Mouse (Mus musculus) embryo, embryonic 10 days (tissue): ENCODE results near the gene Cbx8.

ENCODE experiments used
- DNase-seq: peaks from one replicate; pipeline ENCODE4 v3.0.0-alpha.2; 2015; ENCODE audit warnings: low spot score

Gene Cbx8

DNA sequence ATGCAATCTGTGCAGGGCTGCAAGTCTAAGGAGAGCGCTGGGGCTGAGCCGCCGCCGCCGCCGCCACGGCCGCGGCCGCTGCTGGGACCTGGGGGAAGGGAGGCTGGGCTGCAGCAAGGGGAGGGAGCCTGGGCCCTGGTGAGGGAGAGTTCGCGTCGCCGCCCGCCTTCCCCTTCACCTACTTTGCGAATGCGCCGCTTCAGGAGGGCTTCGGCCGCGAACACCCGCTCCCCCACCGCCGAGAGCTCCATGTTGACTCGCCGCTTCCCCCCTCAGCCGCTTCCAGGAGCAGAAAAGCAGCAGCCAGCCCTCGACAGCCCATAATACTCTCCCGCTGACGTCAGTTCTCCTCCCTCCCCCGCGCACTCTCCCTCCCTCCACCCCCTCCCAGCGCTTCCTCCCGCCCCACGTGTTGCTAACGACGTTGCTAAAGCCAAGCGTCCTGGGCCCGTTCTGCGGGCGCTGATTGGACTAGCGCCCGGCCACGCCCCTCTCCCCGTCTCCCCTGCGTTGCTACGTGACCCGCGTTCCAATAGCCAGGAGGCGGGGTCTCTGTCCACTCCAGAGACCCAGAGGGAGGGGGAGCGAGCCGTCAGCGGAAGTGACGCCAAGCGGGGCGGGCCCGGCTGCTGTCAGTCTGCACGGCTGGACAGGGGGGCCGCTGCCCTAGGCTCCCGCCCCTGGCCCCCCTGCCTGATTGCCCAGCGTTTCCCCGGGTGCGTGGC lies at the start of gene Cbx8:
TSS of gene Cbx8 (minus strand) at position 370 of the 725 bp plus-strand sequence.
- DNase-seq = peak; percentile 100

DNA sequence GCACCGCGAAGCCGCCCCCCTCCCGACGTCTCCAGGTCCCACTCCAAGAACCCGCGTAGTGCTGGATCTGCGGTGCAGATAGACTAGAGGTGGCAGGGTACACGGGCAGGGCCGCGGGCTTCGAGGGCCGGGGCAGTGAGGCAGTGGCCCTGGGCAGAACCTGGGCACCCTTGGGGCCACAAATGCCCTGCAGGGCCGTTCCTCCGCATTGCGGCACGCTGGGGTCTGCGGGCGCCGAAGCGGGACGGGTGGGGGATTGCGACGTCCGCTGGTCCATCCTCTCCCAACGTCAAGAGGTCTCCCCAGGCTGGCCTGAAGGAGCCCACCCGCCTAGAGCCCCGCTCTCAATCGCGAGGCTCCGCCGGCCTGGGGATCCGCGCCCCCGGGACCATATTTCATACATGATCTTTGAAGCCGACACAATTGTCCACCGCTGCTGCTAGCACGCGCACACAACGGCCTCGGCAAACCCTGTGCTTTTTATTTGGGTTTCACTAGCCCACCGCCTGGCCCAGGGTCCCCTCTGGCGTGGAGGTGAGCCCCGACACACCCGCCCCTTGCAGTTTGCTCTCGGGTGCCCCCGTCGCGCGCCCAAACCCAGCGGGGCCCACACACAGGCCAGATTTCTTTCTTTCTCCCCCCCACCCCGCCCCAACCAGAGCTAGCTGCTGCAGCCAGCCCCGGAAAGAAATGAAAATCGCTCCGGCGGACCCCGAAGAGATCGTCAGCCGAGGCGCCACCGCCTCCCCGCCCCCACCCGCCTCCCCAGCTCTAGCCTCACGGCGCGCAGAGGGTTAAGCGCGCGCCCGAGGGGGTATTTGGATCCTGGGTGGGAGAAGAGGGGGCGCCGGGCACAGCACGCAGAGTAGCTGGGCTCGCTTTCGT lies 49.5 kb upstream of the Cbx8 start:
- DNase-seq = peak; percentile 28

GRCm38 (mm10) chr11:119089235-119090075 lies 48.7 kb upstream of the Cbx8 start:
- no peak for DNase-seq

GRCm38 (mm10) chr11:119088391-119089234 lies 47.8 kb upstream of the Cbx8 start:
- peak; percentile 60 for DNase-seq

- DNase-seq = peak; percentile 32
Measured at GRCm38 (mm10) chr11:119087301-119088082, 46.7 kb upstream of the Cbx8 start.

DNA sequence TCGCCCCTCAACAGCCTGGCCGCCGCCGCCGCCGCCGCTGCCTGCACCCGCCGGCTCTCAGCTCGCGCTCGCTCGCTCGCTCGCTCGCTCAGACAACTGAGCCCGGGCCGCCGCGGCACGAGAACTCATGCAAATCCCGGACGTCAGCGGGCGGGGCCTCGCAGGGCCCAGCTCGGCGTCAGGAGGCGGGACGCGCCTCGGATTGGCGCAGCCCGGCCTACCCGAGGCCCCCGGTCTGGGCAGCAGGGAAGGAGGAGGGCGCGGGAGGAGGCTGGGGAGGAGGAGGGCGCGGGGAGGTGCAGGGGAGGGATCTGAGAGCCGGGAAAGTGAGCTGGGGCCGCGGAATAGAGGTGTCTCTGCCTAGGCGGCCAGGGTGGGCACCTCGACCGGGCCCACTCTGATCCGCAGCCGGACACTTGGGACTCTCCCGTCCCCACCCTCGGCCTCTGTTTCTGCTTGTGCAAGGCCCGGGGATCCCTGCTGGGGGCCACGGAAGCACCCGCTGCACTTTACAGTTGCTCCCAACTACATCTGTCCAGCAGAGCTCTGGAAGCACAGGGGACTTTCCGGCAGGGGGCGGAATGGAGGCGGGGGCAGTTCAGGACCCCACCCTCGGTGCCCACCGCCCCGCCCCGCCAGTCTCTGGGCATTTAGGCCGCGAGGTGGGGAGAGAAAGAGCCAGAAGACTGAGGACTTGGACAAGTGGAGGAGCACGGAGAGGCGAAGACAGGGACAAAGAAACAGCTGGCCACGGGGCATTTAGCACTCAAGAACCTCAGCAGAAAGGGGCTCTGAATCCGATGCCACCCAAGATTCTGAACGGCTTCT lies 45.6 kb upstream of the Cbx8 start, which contains the start of gene Cbx4:
TSS of gene Cbx4 (minus strand) at position 78 of the 828 bp plus-strand sequence.
- DNase-seq = peak; percentile 96

DNA sequence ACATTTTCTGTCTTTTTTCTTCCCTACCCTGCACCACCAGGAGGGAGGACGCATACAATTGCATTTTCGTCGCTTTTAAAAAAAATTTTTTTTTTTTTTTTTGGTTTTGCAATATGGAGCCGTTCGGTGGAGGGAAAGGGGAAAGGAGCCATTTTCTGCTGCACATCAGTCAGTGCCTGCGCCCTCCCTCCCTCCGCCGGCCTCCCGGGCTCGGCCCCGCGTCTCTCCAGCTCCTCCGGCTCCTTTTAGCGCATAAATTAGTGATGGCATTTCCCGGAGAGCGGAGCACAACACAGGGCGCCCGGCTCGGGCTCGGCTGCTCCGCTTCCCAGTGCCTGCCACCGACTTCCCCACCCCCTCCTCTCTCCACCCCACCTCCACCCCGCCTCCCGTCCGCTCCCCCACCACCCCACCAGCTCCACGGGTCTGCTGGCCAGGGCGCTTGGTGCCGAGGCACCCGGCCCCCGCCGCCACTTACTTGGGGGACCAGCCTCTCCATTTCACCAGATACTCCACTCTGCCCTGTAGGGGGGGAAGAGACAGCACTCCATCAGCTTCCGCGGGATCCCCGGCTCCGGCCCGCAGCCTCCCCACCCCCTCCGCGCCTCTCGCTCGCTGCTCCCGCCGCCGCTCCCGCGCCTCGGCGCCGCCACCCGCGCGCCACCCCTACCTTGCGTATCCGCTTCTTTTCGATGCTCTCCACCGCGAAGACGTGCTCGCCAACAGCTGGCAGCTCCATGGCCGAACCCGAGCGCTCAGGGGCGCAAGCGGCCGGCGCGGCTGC lies 44.7 kb upstream of the Cbx8 start:
- DNase-seq = peak; percentile 81

- DNase-seq = peak; percentile 30
Measured at GRCm38 (mm10) chr11:119084446-119085278, 43.9 kb upstream of the Cbx8 start.

DNA sequence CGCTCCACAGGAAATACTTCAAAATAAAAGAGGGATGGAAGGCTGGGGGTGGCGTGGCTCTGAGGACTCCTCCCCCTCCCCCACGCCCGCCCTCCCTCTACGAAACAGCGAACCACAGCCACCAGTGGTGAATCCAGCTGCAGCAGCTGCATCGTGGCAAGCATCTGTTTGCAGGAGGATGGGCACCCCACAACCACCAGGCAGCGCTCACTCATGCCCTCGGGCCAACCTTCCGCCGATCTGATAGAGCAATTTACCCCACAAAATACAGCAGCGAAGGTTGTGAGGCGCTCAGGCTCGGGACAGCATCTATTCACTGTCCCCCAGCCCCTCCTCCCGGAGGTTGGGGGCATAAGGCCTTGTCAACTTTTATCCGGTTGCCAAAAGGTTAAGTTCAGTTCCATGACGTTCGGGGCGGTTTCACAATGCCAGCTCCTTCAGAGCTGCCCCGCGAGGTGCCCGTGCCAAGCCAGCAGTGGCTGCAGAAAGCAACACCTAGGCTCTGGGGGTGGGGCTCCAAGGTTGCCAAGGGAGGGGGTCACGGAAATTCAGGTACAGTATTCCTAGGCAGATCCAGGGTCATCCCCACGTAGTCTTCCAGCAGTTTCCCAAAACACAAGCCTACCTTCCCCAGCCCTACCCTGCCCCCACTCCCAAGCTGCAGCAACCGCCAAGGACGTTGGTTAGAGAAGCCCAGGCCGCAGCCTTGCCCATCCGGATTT lies 43.1 kb upstream of the Cbx8 start:
- peak; percentile 27 for DNase-seq

- DNase-seq = peak; percentile 38
Measured at GRCm38 (mm10) chr11:119082638-119083599, 42.1 kb upstream of the Cbx8 start.

DNA sequence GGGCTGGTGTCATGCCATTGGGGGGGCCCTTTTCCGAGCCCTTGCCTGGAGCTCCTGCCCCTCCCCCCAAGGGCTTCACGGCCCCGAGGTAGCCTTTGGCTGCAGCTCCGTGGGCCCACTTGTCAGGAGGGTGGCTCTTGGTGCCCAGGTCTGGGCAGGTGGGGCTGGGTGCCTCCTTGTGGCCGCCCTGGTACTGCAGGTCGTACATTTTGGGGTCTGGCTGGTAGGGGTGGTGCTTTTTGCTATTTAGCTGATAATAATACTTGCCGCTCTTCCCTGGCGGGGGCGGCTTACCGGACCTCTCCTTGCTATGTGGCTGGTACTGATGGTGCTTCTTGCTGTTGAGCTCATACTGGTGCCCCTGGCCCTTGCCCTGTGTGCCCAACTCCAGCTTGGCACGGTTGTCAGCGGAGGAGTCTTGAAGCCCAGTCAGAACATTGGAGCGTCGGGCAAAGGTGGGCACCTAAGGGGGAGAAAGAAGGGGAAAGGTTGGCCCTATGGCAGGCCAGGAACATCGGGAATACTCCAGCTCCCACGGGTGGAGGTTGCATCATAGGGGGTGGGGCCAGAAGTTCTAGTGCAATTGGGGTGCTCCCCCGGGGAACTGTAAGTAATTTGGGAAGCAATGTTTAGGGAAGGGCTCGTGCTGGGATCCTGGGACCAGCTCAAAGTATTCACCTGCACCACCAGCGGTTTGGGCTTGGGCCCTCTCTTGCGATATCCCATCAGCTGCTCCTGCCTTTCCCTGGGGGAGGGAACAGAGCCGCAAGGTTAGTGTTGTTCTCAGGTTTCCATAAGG lies 41.3 kb upstream of the Cbx8 start:
- peak; percentile 59 for DNase-seq

- DNase-seq = peak; percentile 44
Measured at GRCm38 (mm10) chr11:119081148-119081838, 40.5 kb upstream of the Cbx8 start.

- peak; percentile 7 for DNase-seq
Measured at GRCm38 (mm10) chr11:119080461-119081147, 39.8 kb upstream of the Cbx8 start.

GRCm38 (mm10) chr11:119079445-119079837 lies 38.7 kb upstream of the Cbx8 start:
- DNase-seq = no peak
